Mouse (Mus musculus): Measurements from ENCODE around the gene Lmnb2. TPM values are rescaled to one million over a fixed set of nuclear protein-coding genes. Genes with fewer than 3 reads are reported as not detected.
A peak's percentile ranks its signal among the peaks of the same experiment; 100 is the strongest.

The Lmnb2 gene
- polyA plus RNA-seq, 1 experiment from 2014 or later = 10.3 TPM

DNA sequence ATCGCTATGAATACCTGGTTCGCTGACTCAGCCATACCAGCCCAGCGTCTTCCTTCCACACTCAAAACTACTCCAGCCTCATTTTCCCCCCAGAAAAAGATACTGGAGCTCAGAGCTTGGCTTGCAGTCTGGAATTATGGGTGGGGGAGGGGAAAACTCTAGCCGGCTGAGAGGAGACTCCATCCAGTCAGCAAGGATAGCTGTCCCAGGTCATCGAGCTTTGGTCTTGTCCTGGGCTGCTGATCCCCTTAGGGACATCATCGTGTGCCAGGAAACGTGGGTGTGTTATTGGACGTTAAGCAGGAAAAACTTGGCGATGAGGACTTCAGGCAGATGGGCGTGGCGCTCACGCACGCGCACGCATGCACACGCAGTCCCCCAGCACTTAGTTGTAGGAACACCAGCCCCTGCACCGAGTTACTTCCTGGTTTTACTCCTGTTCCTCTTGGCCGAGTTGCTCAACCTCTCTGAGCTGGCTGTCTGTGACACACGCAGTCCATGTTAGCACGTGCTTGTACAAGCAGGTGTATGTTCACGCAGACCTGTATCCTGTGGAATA lies 15.5 kb upstream of the Lmnb2 start:
- Histone ChIP-seq H3K9me3 (replicated peaks; ENCODE audit: control insufficient read depth, low read length) (no peaks in the 10 kb centered on the region), H3K4me1 (ENCODE audit: control insufficient read depth, low read depth, low read length) (peaks cover 53% of the 10 kb centered on the region), H3K4me2 (ENCODE audit: low read depth, low read length) (peak overlapping the region; percentile 92), H3K27me3 (ENCODE audit: control insufficient read depth, insufficient read depth, low read depth, low read length) (peaks cover 85% of the 10 kb centered on the region), H3K36me3 (ENCODE audit: control insufficient read depth, insufficient read depth) (no peaks in the 10 kb centered on the region), H3K9ac (ENCODE audit: low read depth, low read length) (no peak overlapping the region), H3K27ac (ENCODE audit: low read length) (no peak overlapping the region), H3K4me3 (ENCODE audit: low read depth, low read length) (peak overlapping the region; percentile 18)
- 2% methylated on average over 21 of the region's 21 CpGs for WGBS (ENCODE audit: insufficient replicate concordance)
- ATAC-seq (ENCODE audit: low read depth) = no peak

GRCm38 (mm10) chr10:80932700-80933420 lies 14.8 kb upstream of the Lmnb2 start:
- Histone ChIP-seq H3K4me1 (ENCODE audit: control insufficient read depth, low read depth, low read length) (peaks cover 53% of the 10 kb centered on the region), H3K27me3 (ENCODE audit: control insufficient read depth, insufficient read depth, low read depth, low read length) (peaks cover 83% of the 10 kb centered on the region), H3K36me3 (ENCODE audit: control insufficient read depth, insufficient read depth) (no peaks in the 10 kb centered on the region), H3K27ac (ENCODE audit: low read length) (no peak overlapping the region), H3K9me3 (replicated peaks; ENCODE audit: control insufficient read depth, low read length) (no peaks in the 10 kb centered on the region), H3K4me3 (ENCODE audit: low read depth, low read length) (peak overlapping the region; percentile 42), H3K9ac (ENCODE audit: low read depth, low read length) (no peak overlapping the region), H3K4me2 (ENCODE audit: low read depth, low read length) (peak overlapping the region; percentile 92)
- ATAC-seq (ENCODE audit: low read depth) = no peak
- 2% methylated on average over 17 of the region's 17 CpGs for WGBS (ENCODE audit: insufficient replicate concordance)

GRCm38 (mm10) chr10:80932206-80932605 lies 14.2 kb upstream of the Lmnb2 start:
- Histone ChIP-seq H3K27me3 (ENCODE audit: control insufficient read depth, insufficient read depth, low read depth, low read length) (peaks cover 77% of the 10 kb centered on the region), H3K27ac (ENCODE audit: low read length) (no peak overlapping the region), H3K4me1 (ENCODE audit: control insufficient read depth, low read depth, low read length) (peaks cover 51% of the 10 kb centered on the region), H3K4me3 (ENCODE audit: low read depth, low read length) (peak overlapping the region; percentile 42), H3K9ac (ENCODE audit: low read depth, low read length) (no peak overlapping the region; the same call in 1 of the 2 replicates), H3K4me2 (ENCODE audit: low read depth, low read length) (peak overlapping the region; percentile 92), H3K36me3 (ENCODE audit: control insufficient read depth, insufficient read depth) (no peaks in the 10 kb centered on the region), H3K9me3 (replicated peaks; ENCODE audit: control insufficient read depth, low read length) (no peaks in the 10 kb centered on the region)
- under 1% methylated on average over 20 of the region's 20 CpGs for WGBS (ENCODE audit: insufficient replicate concordance)
- no peak for ATAC-seq (ENCODE audit: low read depth)

DNA sequence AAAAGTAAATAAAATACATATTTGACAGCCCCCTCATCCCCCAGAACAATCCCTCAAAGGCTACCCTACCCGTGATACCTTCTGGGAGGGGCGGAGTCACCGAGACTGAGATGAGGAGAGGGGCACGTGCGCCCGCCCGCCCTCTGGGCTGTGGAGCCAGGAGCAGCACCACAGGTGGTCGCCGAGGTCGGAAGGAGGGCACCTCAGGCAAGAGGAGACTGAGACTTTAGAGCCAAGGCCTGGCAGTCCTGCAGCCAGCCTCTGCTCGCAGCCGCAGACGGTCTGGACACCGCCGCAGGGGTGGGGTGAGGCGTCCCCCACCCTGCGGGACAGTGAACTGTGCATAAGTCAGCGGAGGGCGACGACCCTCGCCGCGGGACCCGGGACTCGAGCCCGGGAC lies 13.7 kb upstream of the Lmnb2 start:
- H3K27me3 ChIP-seq (ENCODE audit: control insufficient read depth, insufficient read depth, low read depth, low read length) = peaks cover 72% of the 10 kb centered on the region
- no peak overlapping the region for H3K27ac ChIP-seq (ENCODE audit: low read length)
- peak overlapping the region; percentile 42; the same call in 1 of the 2 replicates for H3K4me3 ChIP-seq (ENCODE audit: low read depth, low read length)
- H3K4me2 ChIP-seq (ENCODE audit: low read depth, low read length) = peak overlapping the region; percentile 92
- no peak for ATAC-seq (ENCODE audit: low read depth)
- WGBS (ENCODE audit: insufficient replicate concordance) = 4% methylated on average over 26 of the region's 26 CpGs
- no peaks in the 10 kb centered on the region for H3K36me3 ChIP-seq (ENCODE audit: control insufficient read depth, insufficient read depth)
- peaks cover 47% of the 10 kb centered on the region for H3K4me1 ChIP-seq (ENCODE audit: control insufficient read depth, low read depth, low read length)
- H3K9me3 ChIP-seq (replicated peaks; ENCODE audit: control insufficient read depth, low read length) = no peaks in the 10 kb centered on the region
- no peak overlapping the region; the same call in 1 of the 2 replicates for H3K9ac ChIP-seq (ENCODE audit: low read depth, low read length)

DNA sequence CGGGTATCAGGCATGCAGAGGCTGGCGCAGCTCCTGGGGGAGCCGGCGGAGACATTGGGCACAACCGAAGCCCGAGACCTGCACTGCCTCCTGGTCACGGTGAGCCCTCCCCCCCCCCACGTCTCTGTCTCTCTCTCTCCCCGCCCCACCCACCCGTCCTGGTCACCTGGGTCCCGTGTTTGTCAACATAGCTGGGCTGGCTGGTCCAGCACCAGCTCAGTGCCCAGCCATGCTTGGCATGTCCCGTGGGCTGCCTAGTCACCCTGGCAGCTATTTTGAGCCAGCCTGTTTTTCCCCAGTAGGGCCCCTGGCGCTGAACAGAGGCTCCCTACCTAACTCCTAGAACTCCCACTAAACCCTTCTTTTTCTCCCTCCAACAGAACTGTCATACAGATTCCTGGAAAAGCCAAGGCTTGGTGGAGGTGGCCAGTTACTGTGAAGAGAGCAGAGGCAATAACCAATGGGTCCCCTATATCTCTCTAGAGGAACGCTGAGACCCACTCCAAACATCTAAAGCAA lies 13.2 kb upstream of the Lmnb2 start:
- Histone ChIP-seq H3K27me3 (ENCODE audit: control insufficient read depth, insufficient read depth, low read depth, low read length) (peaks cover 67% of the 10 kb centered on the region), H3K9ac (ENCODE audit: low read depth, low read length) (no peak overlapping the region; the same call in 1 of the 2 replicates), H3K36me3 (ENCODE audit: control insufficient read depth, insufficient read depth) (no peaks in the 10 kb centered on the region), H3K27ac (ENCODE audit: low read length) (no peak overlapping the region), H3K9me3 (replicated peaks; ENCODE audit: control insufficient read depth, low read length) (no peaks in the 10 kb centered on the region), H3K4me2 (ENCODE audit: low read depth, low read length) (peak overlapping the region; percentile 92), H3K4me1 (ENCODE audit: control insufficient read depth, low read depth, low read length) (peaks cover 43% of the 10 kb centered on the region), H3K4me3 (ENCODE audit: low read depth, low read length) (peak overlapping the region; percentile 60)
- WGBS (ENCODE audit: insufficient replicate concordance) = 15% methylated on average over 14 of the region's 14 CpGs
- ATAC-seq (ENCODE audit: low read depth) = no peak

DNA sequence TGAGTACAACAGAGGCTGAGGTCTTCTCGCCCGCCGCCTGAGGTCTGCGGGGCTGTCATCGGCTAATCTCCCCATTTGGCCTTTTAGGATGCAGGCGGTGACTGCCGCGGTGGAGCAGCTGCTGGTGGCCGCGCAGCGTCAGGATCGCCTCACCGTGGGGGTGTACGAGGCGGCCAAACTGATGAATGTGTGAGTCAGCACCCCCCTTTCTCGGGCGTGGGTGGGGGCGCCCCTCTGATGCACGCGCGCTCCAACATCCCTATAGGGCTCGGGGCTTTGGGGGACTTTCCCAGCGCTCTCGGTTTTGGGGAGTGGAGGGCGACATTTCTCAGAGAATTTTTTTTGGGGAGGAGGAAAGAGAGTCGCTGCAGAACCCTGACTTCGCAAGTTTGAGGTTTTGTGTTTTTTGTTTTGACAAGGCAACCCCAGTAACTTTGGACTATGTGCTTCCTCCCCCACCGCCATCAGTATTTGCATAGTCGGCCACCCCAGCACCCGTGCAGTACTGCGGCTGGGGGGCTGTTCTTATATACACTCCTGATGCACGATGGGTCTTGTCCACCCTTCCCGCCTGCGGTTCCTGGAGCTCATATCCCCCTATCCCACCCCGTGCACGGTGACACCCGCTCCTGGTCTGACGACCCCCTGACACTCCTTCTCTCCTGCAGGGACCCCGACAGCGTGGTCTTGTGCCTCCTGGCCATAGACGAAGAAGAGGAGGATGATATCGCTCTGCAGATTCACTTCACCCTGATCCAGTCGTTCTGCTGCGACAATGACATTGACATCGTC lies 12.5 kb upstream of the Lmnb2 start:
- Histone ChIP-seq H3K4me1 (ENCODE audit: control insufficient read depth, low read depth, low read length) (peaks cover 43% of the 10 kb centered on the region), H3K36me3 (ENCODE audit: control insufficient read depth, insufficient read depth) (no peaks in the 10 kb centered on the region), H3K27me3 (ENCODE audit: control insufficient read depth, insufficient read depth, low read depth, low read length) (peaks cover 61% of the 10 kb centered on the region), H3K4me3 (ENCODE audit: low read depth, low read length) (peak overlapping the region; percentile 60), H3K27ac (ENCODE audit: low read length) (no peak overlapping the region), H3K9ac (ENCODE audit: low read depth, low read length) (peak overlapping the region; percentile 42), H3K4me2 (ENCODE audit: low read depth, low read length) (peak overlapping the region; percentile 92), H3K9me3 (replicated peaks; ENCODE audit: control insufficient read depth, low read length) (no peaks in the 10 kb centered on the region)
- under 1% methylated on average over 45 of the region's 45 CpGs for WGBS (ENCODE audit: insufficient replicate concordance)
- no peak for ATAC-seq (ENCODE audit: low read depth)

DNA sequence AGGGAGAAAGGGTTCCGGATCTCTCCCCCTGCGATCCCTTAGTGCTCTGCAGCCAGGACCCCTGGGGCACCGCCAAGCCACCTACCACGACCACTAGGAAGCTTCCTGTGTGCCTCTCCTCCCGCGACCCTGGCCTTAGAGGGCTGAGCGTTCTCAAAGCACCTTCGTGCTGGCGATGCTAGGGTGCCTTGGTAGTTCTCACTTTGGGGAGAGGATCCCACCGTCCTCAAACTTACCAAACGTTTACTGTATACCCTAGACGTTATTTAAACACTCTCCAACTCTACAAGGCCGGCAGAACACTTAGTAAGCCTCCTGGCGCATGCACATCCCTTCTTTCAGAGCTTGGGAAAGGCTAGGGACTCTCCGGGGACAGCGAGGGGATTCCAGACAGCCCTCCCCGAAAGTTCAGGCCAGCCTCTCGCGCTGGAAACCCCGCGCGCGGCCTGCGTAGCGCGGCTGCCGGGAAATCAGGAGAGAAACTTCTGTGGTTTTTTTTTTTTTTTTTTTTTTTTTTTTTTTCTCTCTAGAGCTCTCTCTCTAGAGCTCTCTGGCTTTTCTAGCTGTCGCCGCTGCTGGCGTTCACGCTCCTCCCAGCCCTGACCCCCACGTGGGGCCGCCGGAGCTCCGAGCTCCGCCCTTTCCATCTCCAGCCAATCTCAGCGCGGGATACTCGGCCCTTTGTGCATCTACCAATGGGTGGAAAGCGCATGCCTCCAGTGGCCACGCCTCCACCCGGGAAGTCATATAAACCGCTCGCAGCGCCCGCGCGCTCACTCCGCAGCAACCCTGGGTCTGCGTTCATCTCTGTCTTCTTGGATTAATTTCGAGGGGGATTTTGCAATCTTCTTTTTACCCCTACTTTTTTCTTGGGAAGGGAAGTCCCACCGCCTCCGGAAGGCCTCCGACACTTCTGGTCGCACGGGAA lies 11.5 kb upstream of the Lmnb2 start, which contains the start of gene Gadd45b:
Gene Gadd45b, plus strand, starts transcription at position 775 of the 928 bp plus-strand sequence.
- Histone ChIP-seq H3K4me3 (ENCODE audit: low read depth, low read length) (peak within 1 kb of the TSS; percentile 62), H3K9ac (ENCODE audit: low read depth, low read length) (peak within 1 kb of the TSS; percentile 54), H3K4me1 (ENCODE audit: control insufficient read depth, low read depth, low read length) (peaks cover 43% of the 10 kb centered on the region), H3K27ac (ENCODE audit: low read length) (peak within 1 kb of the TSS; percentile 68), H3K36me3 (ENCODE audit: control insufficient read depth, insufficient read depth) (no peaks in the 10 kb centered on the region), H3K9me3 (replicated peaks; ENCODE audit: control insufficient read depth, low read length) (no peaks in the 10 kb centered on the region), H3K4me2 (ENCODE audit: low read depth, low read length) (peak within 1 kb of the TSS; percentile 92), H3K27me3 (ENCODE audit: control insufficient read depth, insufficient read depth, low read depth, low read length) (peaks cover 58% of the 10 kb centered on the region)
- peak; percentile 89 for ATAC-seq (ENCODE audit: low read depth)
- under 1% methylated on average over 56 of the region's 56 CpGs for WGBS (ENCODE audit: insufficient replicate concordance)
